Mouse (Mus musculus): ENCODE data around the gene Cisd1. TPM values are rescaled to one million over a fixed set of nuclear protein-coding genes. Genes with fewer than 3 reads are reported as not detected.

Cisd1 gene
- total and polyA plus RNA-seq, 3 experiments: 81.8 to 111 (median 100) TPM

DNA sequence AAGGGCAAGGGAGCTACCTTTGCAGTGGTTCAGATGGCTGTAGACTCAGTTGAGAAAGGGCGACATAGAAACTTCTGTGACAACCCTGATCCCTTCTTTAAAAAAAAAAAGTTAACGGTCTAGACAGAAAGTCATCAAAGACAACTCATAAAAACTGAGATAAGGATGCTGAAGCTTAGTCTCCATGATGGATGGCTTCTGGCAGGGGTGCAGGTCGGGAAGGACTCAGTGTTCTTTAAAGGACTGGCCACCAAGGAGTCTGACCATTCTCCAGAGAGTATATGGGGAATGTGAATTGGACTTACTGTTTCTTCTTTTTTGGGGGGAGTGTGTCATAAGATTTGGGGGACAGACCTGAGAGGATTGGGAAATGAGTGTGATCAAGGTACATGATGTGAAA is 30.2 kb downstream of the Cisd1 start:
- Histone ChIP-seq H3K9ac (ENCODE audit: insufficient read depth, low read depth) (no peak overlapping the region), H3K9me3 (replicated peaks; ENCODE audit: low read length) (no peaks in the 10 kb centered on the region), H3K4me1 (ENCODE audit: control insufficient read depth in 1 of 2, insufficient read depth in 2 of 2) (no peaks in the 10 kb centered on the region), H3K4me3 (replicated peaks in 1 of 3; ENCODE audit: low read depth in 2 of 3, low read length in 2 of 3, poor library complexity in 1 of 3) (no peak overlapping the region), H3K27me3 (replicated peaks) (no peaks in the 10 kb centered on the region), H3K4me2 (ENCODE audit: insufficient read depth, low read depth, poor library complexity, severe bottlenecking) (no peak overlapping the region), H3K27ac (ENCODE audit: insufficient read depth, low read depth) (no peak overlapping the region), H3K79me2 (replicated peaks; ENCODE audit: control insufficient read depth, extremely low read depth, insufficient read depth, poor library complexity, severe bottlenecking) (no peaks in the 10 kb centered on the region), H3K36me3 (replicated peaks in 1 of 2; ENCODE audit: control insufficient read depth in 1 of 2, insufficient read depth in 1 of 2, low read length in 1 of 2) (no peaks in the 10 kb centered on the region)
- in situ Hi-C loops (cut with MboI; ENCODE audit: low pct_ligation_motif_present, low pct_unique_long_range_greater_than_20kb, low sequenced_read_pairs) (no loop called here), dilution Hi-C loops (cut with MboI; ENCODE audit: extremely low pct_ligation_motif_present, extremely low pct_unique_long_range_greater_than_20kb, low sequenced_read_pairs) (no loop called here)
- no peak for DNase-seq (ENCODE audit: extremely low read depth)
- no peak for TF ChIP-seq CTCF (conservative IDR thresholded peaks at IDR 0.05 in 1 of 2, IDR thresholded peaks at IDR 0.05 in 1 of 2; ENCODE audit: low read depth in 2 of 2, low read length in 2 of 2)
- TF ChIP-seq GABPA (IDR thresholded peaks at IDR 0.05; ENCODE audit: insufficient replicate concordance, low read depth, low read length): no peak
- TF ChIP-seq ZC3H11A (IDR thresholded peaks at IDR 0.05; ENCODE audit: low read depth, low read length): no peak
- no peak for TF ChIP-seq SMC3 (IDR thresholded peaks at IDR 0.05; ENCODE audit: low read depth, low read length)
- TF ChIP-seq ELF1 (IDR thresholded peaks at IDR 0.05; ENCODE audit: low read depth, low read length): no peak
- TF ChIP-seq TBP (conservative IDR thresholded peaks at IDR 0.05; ENCODE audit: low read depth, low read length): no peak
- no peak for TF ChIP-seq PAX5 (IDR thresholded peaks at IDR 0.05; ENCODE audit: low read length)
- no peak for TF ChIP-seq MAX (IDR thresholded peaks at IDR 0.05; ENCODE audit: low read length)
- no peak for TF ChIP-seq POLR2AphosphoS2 (IDR thresholded peaks at IDR 0.05; ENCODE audit: low read depth, low read length)
- TF ChIP-seq ZNF384 (IDR thresholded peaks at IDR 0.05; ENCODE audit: low read depth, low read length): no peak
- TF ChIP-seq ZMIZ1 (IDR thresholded peaks at IDR 0.05; ENCODE audit: low read depth, low read length): no peak
- no peak for TF ChIP-seq NELFE (IDR thresholded peaks at IDR 0.05; ENCODE audit: low read depth, low read length)
- no peak for TF ChIP-seq NRF1 (IDR thresholded peaks at IDR 0.05; ENCODE audit: low read depth, low read length)

DNA sequence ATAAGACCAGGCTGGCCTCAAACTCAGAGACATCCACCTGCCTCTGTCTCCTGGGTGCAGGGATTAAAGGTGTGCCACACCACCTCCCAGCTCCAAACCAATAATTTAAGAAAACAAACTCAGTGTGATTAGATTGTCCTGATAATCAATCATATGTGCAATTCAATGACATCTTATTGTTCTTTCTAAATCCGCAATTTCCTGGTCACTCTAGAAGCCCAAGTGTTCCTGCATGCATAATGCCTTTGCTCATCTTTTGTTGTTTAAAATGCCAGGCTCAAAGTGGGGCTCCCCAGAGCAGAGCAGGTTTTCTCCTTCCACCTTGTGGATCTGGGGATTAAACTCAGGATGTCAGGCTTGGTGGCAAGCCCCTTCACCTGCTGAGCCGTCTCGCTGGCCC is 34.5 kb downstream of the Cisd1 start:
- Histone ChIP-seq H3K9ac (ENCODE audit: insufficient read depth, low read depth) (no peak overlapping the region), H3K4me1 (ENCODE audit: control insufficient read depth in 1 of 2, insufficient read depth in 2 of 2) (no peaks in the 10 kb centered on the region), H3K4me3 (replicated peaks in 1 of 3; ENCODE audit: low read depth in 2 of 3, low read length in 2 of 3, poor library complexity in 1 of 3) (no peak overlapping the region), H3K27me3 (replicated peaks) (no peaks in the 10 kb centered on the region), H3K4me2 (ENCODE audit: insufficient read depth, low read depth, poor library complexity, severe bottlenecking) (no peak overlapping the region), H3K79me2 (replicated peaks; ENCODE audit: control insufficient read depth, extremely low read depth, insufficient read depth, poor library complexity, severe bottlenecking) (no peaks in the 10 kb centered on the region), H3K27ac (ENCODE audit: insufficient read depth, low read depth) (no peak overlapping the region), H3K9me3 (replicated peaks; ENCODE audit: low read length) (peaks cover 4% of the 10 kb centered on the region), H3K36me3 (replicated peaks in 1 of 2; ENCODE audit: control insufficient read depth in 1 of 2, insufficient read depth in 1 of 2, low read length in 1 of 2) (no peaks in the 10 kb centered on the region)
- in situ Hi-C loops (cut with MboI; ENCODE audit: low pct_ligation_motif_present, low pct_unique_long_range_greater_than_20kb, low sequenced_read_pairs) (no loop called here), dilution Hi-C loops (cut with MboI; ENCODE audit: extremely low pct_ligation_motif_present, extremely low pct_unique_long_range_greater_than_20kb, low sequenced_read_pairs) (no loop called here)
- TF ChIP-seq ZNF384 (IDR thresholded peaks at IDR 0.05; ENCODE audit: low read depth, low read length) (no peak), MAFK (IDR thresholded peaks at IDR 0.05; ENCODE audit: insufficient replicate concordance, low read length) (no peak), CHD2 (IDR thresholded peaks at IDR 0.05; ENCODE audit: low read length) (no peak), GABPA (IDR thresholded peaks at IDR 0.05; ENCODE audit: insufficient replicate concordance, low read depth, low read length) (no peak), RCOR1 (conservative IDR thresholded peaks at IDR 0.05; ENCODE audit: low read depth, low read length) (no peak), IRF4 (IDR thresholded peaks at IDR 0.05; ENCODE audit: low read depth, low read length) (no peak), BHLHE40 (IDR thresholded peaks at IDR 0.05; ENCODE audit: low read depth, low read length) (no peak), TBP (conservative IDR thresholded peaks at IDR 0.05; ENCODE audit: low read depth, low read length) (no peak), NELFE (IDR thresholded peaks at IDR 0.05; ENCODE audit: low read depth, low read length) (no peak), POLR2A (IDR thresholded peaks at IDR 0.05; ENCODE audit: low read depth, low read length) (no peak), E2F4 (IDR thresholded peaks at IDR 0.05; ENCODE audit: insufficient replicate concordance, low read depth, low read length) (no peak), USF2 (conservative IDR thresholded peaks at IDR 0.05; ENCODE audit: low read depth, low read length) (no peak)
- DNase-seq (ENCODE audit: extremely low read depth): no peak

Data from CH12.LX (cell line).